Mouse (Mus musculus) forebrain, postnatal 0 days (tissue): ENCODE results near the gene Ntng1. TPM values are rescaled to one million over a fixed set of nuclear protein-coding genes. Genes with fewer than 3 reads are reported as not detected.

ENCODE experiments used
- ATAC-seq: fragments of 200-750 bp; cut with Nextera tagmentation; 2 replicates; pipeline ENCODE4 v1.8.0; 2017; ENCODE audit warnings: mild to moderate bottlenecking, moderate library complexity
- DNase-seq: peaks from one replicate; pipeline ENCODE4 v3.0.0-alpha.2; 2015
- H3K27ac ChIP-seq: fragments of 300-500 bp; sonication (generic); 2 replicates; pipeline ENCODE4 v1.5.1; 2014; ENCODE audit warnings: low read depth, mild to moderate bottlenecking, antibody characterized with exemption, low read length, moderate library complexity, mixed read lengths
- H3K27me3 ChIP-seq: fragments of 300-500 bp; sonication (generic); 2 replicates; pipeline ENCODE4 v1.6.1; 2014; ENCODE audit warnings: mild to moderate bottlenecking, low read length, mixed read lengths; ENCODE audit not compliant: insufficient read depth
- H3K36me3 ChIP-seq: fragments of 300-500 bp; sonication (generic); 2 replicates; pipeline ENCODE4 v1.6.1; 2014; ENCODE audit warnings: mild to moderate bottlenecking, moderate library complexity; ENCODE audit not compliant: insufficient read depth
- H3K4me1 ChIP-seq: fragments of 300-500 bp; sonication (generic); 2 replicates; pipeline ENCODE4 v1.6.1; 2014; ENCODE audit warnings: antibody characterized with exemption; ENCODE audit not compliant: insufficient read depth
- H3K4me2 ChIP-seq: fragments of 300-500 bp; sonication (generic); 2 replicates; pipeline ENCODE4 v1.6.1; 2014; ENCODE audit warnings: low read depth, mild to moderate bottlenecking, moderate library complexity
- H3K4me3 ChIP-seq: fragments of 300-500 bp; sonication (generic); 2 replicates; pipeline ENCODE4 v1.5.1; 2014; ENCODE audit warnings: low read depth, low read length, mixed read lengths
- H3K9ac ChIP-seq: fragments of 300-500 bp; sonication (generic); 2 replicates; pipeline ENCODE4 v1.6.1; 2014; ENCODE audit warnings: mild to moderate bottlenecking
- H3K9me3 ChIP-seq: fragments of 300-500 bp; sonication (generic); 2 replicates; pipeline ENCODE4 v1.6.1; 2016; ENCODE audit warnings: low read length
- CTCF ChIP-seq: sonication (generic); IDR thresholded peaks from 2 replicates; pipeline ENCODE4 v1.5.1; 2016; ENCODE audit warnings: antibody characterized with exemption, control low read depth, low read depth
- WGBS: fragments of 180-500 bp; shearing (Covaris S2); extraction: QIAGEN DNeasy Blood & Tissue Kit; methylation state at CpG from one replicate; pipeline ENCODE4 v1.1.7; 2014; 5-methylcytosine and 5-hydroxymethylcytosine counted together
- polyA plus RNA-seq: library from polyadenylated mRNA; unstranded; fragments of >200 nt; fragmentation: Nextera tagmentation; extraction: Ambion mirVana; gene quantifications from 2 replicates; pipeline ENCODE4 v1.2.1, GENCODE M21; 2015
- total RNA-seq: library from RNA; depleted of rRNA; stranded (reverse); fragments of >200 nt; gene quantifications from 2 replicates; pipeline ENCODE4 v1.2.3, GENCODE M21; 2014

Gene Ntng1
- total and polyA plus RNA-seq, 2 experiments from 2014 or later = 32.9 to 34.5 TPM

- Histone ChIP-seq H3K4me2 (peak overlapping the region; percentile 76; the same call in 1 of the 2 replicates), H3K4me1 (no peaks in the 10 kb centered on the region), H3K27me3 (no peaks in the 10 kb centered on the region), H3K4me3 (no peak overlapping the region), H3K9me3 (no peaks in the 10 kb centered on the region), H3K9ac (peak overlapping the region; percentile 69), H3K36me3 (no peaks in the 10 kb centered on the region), H3K27ac (0 out of 2 replicates have a peak overlapping the region, but pooled peaks have one; percentile 76)
- DNase-seq (no peak), ATAC-seq (no peak)
- 18% methylated on average over 5 of the region's 5 CpGs for WGBS
- TF ChIP-seq CTCF = no peak
These were observed 360.6 kb downstream of the Ntng1 start for GRCm38 (mm10) chr3:109783231-109783630.

GRCm38 (mm10) chr3:109782289-109782951, 361.4 kb downstream of the Ntng1 start:
- Histone ChIP-seq H3K9ac (peak overlapping the region; percentile 69), H3K4me2 (peak overlapping the region; percentile 76), H3K4me3 (peak overlapping the region; percentile 40), H3K27me3 (no peaks in the 10 kb centered on the region), H3K9me3 (no peaks in the 10 kb centered on the region), H3K36me3 (no peaks in the 10 kb centered on the region), H3K4me1 (no peaks in the 10 kb centered on the region), H3K27ac (peak overlapping the region; percentile 76)
- DNase-seq (peak; percentile 92), ATAC-seq (peak; percentile 94)
- WGBS = 3% methylated on average over 27 of the region's 27 CpGs
- TF ChIP-seq CTCF = peak; percentile 78

GRCm38 (mm10) chr3:109781917-109782288, 361.9 kb downstream of the Ntng1 start:
- ATAC-seq = no peak

GRCm38 (mm10) chr3:109775200-109775599, 368.6 kb downstream of the Ntng1 start:
- H3K4me1 ChIP-seq = no peaks in the 10 kb centered on the region
- WGBS = 57% methylated on average over 2 of the region's 2 CpGs
- no peak for DNase-seq
- no peak for TF ChIP-seq CTCF
- H3K36me3 ChIP-seq = no peaks in the 10 kb centered on the region
- H3K27ac ChIP-seq = no peak overlapping the region
- ATAC-seq = no peak
- no peak overlapping the region for H3K4me3 ChIP-seq
- no peaks in the 10 kb centered on the region for H3K27me3 ChIP-seq
- no peak overlapping the region for H3K9ac ChIP-seq
- no peak overlapping the region for H3K4me2 ChIP-seq
- H3K9me3 ChIP-seq = no peaks in the 10 kb centered on the region

More at GRCm38 (mm10) chr3:109781917-109782288, 361.9 kb downstream of the Ntng1 start:
- no peak overlapping the region for H3K27ac ChIP-seq
- no peak overlapping the region for H3K9ac ChIP-seq
- H3K9me3 ChIP-seq = no peaks in the 10 kb centered on the region
- TF ChIP-seq CTCF = no peak
- H3K4me2 ChIP-seq = peak overlapping the region; percentile 76
- no peaks in the 10 kb centered on the region for H3K4me1 ChIP-seq
- WGBS = 44% methylated on average over 7 of the region's 7 CpGs
- H3K27me3 ChIP-seq = no peaks in the 10 kb centered on the region
- no peaks in the 10 kb centered on the region for H3K36me3 ChIP-seq
- H3K4me3 ChIP-seq = peak overlapping the region; percentile 7; the same call in 1 of the 2 replicates
- no peak for DNase-seq

- H3K27ac ChIP-seq = no peak overlapping the region
- H3K9ac ChIP-seq = no peak overlapping the region
- no peak overlapping the region for H3K4me2 ChIP-seq
- H3K36me3 ChIP-seq = no peaks in the 10 kb centered on the region
- WGBS = 89% methylated on average over 14 of the region's 14 CpGs
- DNase-seq (no peak), ATAC-seq (no peak)
- no peak for TF ChIP-seq CTCF
- no peaks in the 10 kb centered on the region for H3K9me3 ChIP-seq
- no peak overlapping the region for H3K4me3 ChIP-seq
- no peaks in the 10 kb centered on the region for H3K4me1 ChIP-seq
- H3K27me3 ChIP-seq = no peaks in the 10 kb centered on the region
These were observed 371.7 kb downstream of the Ntng1 start for GRCm38 (mm10) chr3:109772120-109772519.

GRCm38 (mm10) chr3:109766939-109767338, 376.9 kb downstream of the Ntng1 start:
- ATAC-seq (no peak), DNase-seq (no peak)
- no peak overlapping the region for H3K27ac ChIP-seq
- no peaks in the 10 kb centered on the region for H3K27me3 ChIP-seq
- H3K4me2 ChIP-seq = no peak overlapping the region
- no peak overlapping the region for H3K9ac ChIP-seq
- H3K4me3 ChIP-seq = no peak overlapping the region
- TF ChIP-seq CTCF = no peak
- no peaks in the 10 kb centered on the region for H3K36me3 ChIP-seq
- 86% methylated on average over 3 of the region's 3 CpGs for WGBS
- H3K9me3 ChIP-seq = no peaks in the 10 kb centered on the region
- no peaks in the 10 kb centered on the region for H3K4me1 ChIP-seq

GRCm38 (mm10) chr3:109765608-109766007, 378.2 kb downstream of the Ntng1 start:
- TF ChIP-seq CTCF = no peak
- Histone ChIP-seq H3K9ac (no peak overlapping the region), H3K4me2 (no peak overlapping the region), H3K27ac (no peak overlapping the region), H3K4me1 (no peaks in the 10 kb centered on the region), H3K9me3 (no peaks in the 10 kb centered on the region), H3K4me3 (no peak overlapping the region), H3K36me3 (no peaks in the 10 kb centered on the region), H3K27me3 (no peaks in the 10 kb centered on the region)
- no peak for DNase-seq
- ATAC-seq = no peak
- WGBS = 65% methylated on average over 2 of the region's 2 CpGs
